Mouse (Mus musculus) forebrain, embryonic 14.5 days (tissue): Measurements from ENCODE around the gene Plxdc1. TPM values are rescaled to one million over a fixed set of nuclear protein-coding genes. Genes with fewer than 3 reads are reported as not detected.

Experiments used
- ATAC-seq: fragments of 200-750 bp; cut with Nextera tagmentation; 2 replicates; pipeline ENCODE4 v1.8.0; 2017; ENCODE audit warnings: mild to moderate bottlenecking, moderate library complexity
- DNase-seq: peaks from one replicate; pipeline ENCODE4 v3.0.0-alpha.2; 2015; ENCODE audit warnings: low spot score
- H3K27ac ChIP-seq: fragments of 300-500 bp; sonication (generic); 2 replicates; pipeline ENCODE4 v1.5.1; 2014; ENCODE audit warnings: low read depth, mild to moderate bottlenecking, control low read depth, low read length, moderate library complexity
- H3K27me3 ChIP-seq: fragments of 300-500 bp; sonication (generic); replicated peaks from 2 replicates; pipeline ENCODE4 v1.6.1; 2014; ENCODE audit warnings: low read length, control low read depth, mixed read lengths; ENCODE audit not compliant: control insufficient read depth, insufficient read depth
- H3K36me3 ChIP-seq: fragments of 300-500 bp; sonication (generic); 2 replicates; pipeline ENCODE4 v1.6.1; 2014; ENCODE audit warnings: low read length, control low read depth; ENCODE audit not compliant: control insufficient read depth, insufficient read depth
- H3K4me1 ChIP-seq: fragments of 300-500 bp; sonication (generic); 2 replicates; pipeline ENCODE4 v1.6.1; 2014; ENCODE audit warnings: antibody characterized with exemption, low read length, control low read depth; ENCODE audit not compliant: control insufficient read depth, insufficient read depth
- H3K4me2 ChIP-seq: fragments of 300-500 bp; sonication (generic); 2 replicates; pipeline ENCODE4 v1.6.1; 2014; ENCODE audit warnings: mild to moderate bottlenecking, control low read depth, low read length
- H3K4me3 ChIP-seq: fragments of 300-500 bp; sonication (generic); 2 replicates; pipeline ENCODE4 v1.5.1; 2014; ENCODE audit warnings: low read depth, low read length, control low read depth
- H3K9ac ChIP-seq: fragments of 300-500 bp; sonication (generic); 2 replicates; pipeline ENCODE4 v1.6.1; 2014; ENCODE audit warnings: mild to moderate bottlenecking, low read length, control low read depth, moderate library complexity
- H3K9me3 ChIP-seq: fragments of 300-500 bp; sonication (generic); replicated peaks from 2 replicates; pipeline ENCODE4 v1.6.1; 2016; ENCODE audit warnings: low read length, control low read depth, mixed read lengths; ENCODE audit not compliant: control insufficient read depth
- WGBS: fragments of 180-500 bp; shearing (Covaris S2); extraction: QIAGEN DNeasy Blood & Tissue Kit; methylation state at CpG from one replicate; pipeline ENCODE4 v1.1.7; 2014; 5-methylcytosine and 5-hydroxymethylcytosine counted together
- polyA plus RNA-seq: library from polyadenylated mRNA; unstranded; fragments of >200 nt; fragmentation: Nextera tagmentation; extraction: Ambion mirVana; gene quantifications from 2 replicates; pipeline ENCODE4 v1.2.1, GENCODE M21; 2014

Plxdc1 gene
- polyA plus RNA-seq, 1 experiment from 2014 or later: 0.48 TPM

DNA sequence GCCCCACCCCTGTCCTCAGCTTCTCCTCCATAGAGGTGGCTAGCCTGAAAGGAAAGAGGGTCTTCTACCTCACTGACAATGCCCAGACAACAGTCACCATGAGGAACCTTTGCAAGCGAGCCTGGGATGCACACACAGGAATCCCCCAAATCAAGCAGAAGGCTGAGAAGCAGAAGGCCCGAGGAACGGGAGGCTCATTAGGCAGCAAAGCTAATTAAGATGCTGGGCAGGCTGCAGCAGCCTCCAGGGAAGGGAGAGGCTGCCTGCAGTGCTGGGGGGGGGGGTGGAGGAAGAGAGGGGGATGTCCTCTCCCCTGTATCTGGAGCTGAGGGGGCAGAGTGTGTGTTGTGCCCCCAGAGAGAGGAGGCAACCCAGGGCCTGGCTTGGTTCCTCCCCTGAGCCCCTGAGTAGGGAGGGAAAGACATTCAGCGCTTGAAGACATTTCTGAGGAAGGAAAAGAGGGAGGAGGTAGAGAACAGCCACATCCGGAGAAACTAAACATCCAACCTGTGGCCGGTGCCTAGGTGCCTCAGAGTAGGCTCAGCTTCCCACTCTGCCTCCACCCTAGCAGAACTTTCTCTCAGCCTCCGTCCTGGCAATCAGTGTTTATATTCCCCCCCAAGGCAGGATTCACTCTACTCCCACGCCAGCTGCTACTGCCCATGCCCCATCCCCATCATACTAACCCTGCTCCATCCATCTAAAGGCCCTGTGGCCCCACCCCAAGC lies 33.8 kb upstream of the Plxdc1 start:
- peak; percentile 77 for DNase-seq
- H3K27ac ChIP-seq: peak overlapping the region; percentile 86

GRCm38 (mm10) chr11:98018858-98019641 lies 32.8 kb upstream of the Plxdc1 start:
- peak; percentile 38 for ATAC-seq
- peak; percentile 70 for DNase-seq
- H3K4me1 ChIP-seq: peaks cover 35% of the 10 kb centered on the region
- H3K9ac ChIP-seq: peak overlapping the region; percentile 53
- WGBS: 29% methylated on average over 10 of the region's 10 CpGs
- H3K36me3 ChIP-seq: peaks cover 41% of the 10 kb centered on the region
- H3K4me3 ChIP-seq: 0 out of 2 replicates have a peak overlapping the region, but pooled peaks have one; percentile 4
- no peaks in the 10 kb centered on the region for H3K27me3 ChIP-seq
- peak overlapping the region; percentile 57 for H3K4me2 ChIP-seq
- H3K9me3 ChIP-seq: no peaks in the 10 kb centered on the region
- peak overlapping the region; percentile 86 for H3K27ac ChIP-seq

More for the DNA sequence above, 33.8 kb upstream of the Plxdc1 start:
- Histone ChIP-seq H3K27me3 (no peaks in the 10 kb centered on the region), H3K9ac (peak overlapping the region; percentile 53), H3K9me3 (no peaks in the 10 kb centered on the region), H3K36me3 (peaks cover 33% of the 10 kb centered on the region), H3K4me2 (peak overlapping the region; percentile 57), H3K4me1 (peaks cover 35% of the 10 kb centered on the region), H3K4me3 (peak overlapping the region; percentile 4; the same call in 1 of the 2 replicates)
- WGBS: 10% methylated on average over 8 of the region's 8 CpGs
- ATAC-seq: peak; percentile 33; the same call in 1 of the 2 replicates

DNA sequence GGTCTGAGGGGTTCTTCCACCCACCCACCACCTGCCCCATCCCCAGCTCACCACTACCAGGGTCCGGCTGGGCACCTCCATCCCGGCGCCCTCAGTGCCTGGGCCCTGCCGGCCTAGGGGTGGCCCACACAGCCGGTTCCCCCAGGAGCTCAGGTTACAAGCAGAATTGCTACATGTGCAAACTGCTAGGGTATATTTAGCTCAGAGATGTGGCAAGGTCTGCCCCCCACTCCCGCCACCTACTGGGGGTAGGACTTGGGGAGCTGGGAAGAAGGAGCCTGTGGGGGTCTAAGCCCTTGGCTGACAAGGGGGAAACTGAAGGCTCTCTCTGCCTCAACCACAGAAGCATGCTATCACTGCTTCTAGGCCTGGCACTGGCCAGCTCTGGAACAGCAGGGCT lies 32.0 kb upstream of the Plxdc1 start:
- Histone ChIP-seq H3K27me3 (no peaks in the 10 kb centered on the region), H3K9me3 (no peaks in the 10 kb centered on the region), H3K4me3 (no peak overlapping the region), H3K36me3 (peaks cover 42% of the 10 kb centered on the region), H3K4me1 (peaks cover 32% of the 10 kb centered on the region), H3K27ac (no peak overlapping the region), H3K9ac (peak overlapping the region; percentile 17; the same call in 1 of the 2 replicates), H3K4me2 (no peak overlapping the region)
- ATAC-seq (no peak), DNase-seq (no peak)
- WGBS: 72% methylated on average over 6 of the region's 6 CpGs

DNA sequence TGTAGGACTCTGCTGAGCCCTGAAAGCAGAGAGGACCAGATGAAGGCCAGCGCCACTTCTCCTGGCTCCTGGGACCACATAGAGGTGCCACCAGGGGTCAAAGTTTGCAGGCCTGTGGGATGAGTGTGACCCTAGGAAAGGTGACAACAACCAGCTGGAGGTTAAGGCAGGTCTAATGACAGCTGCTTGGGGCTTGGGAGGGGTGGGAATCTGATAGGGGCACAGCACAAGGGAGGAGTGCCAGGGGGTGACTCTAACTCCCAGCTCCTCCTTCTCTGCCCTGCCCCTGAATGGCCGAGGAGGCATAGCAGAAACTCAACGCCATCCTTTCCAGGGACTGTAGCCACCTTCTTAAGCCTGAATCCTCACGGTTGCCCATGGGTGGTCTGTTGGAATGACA lies 30.6 kb upstream of the Plxdc1 start:
- Histone ChIP-seq H3K27ac (no peak overlapping the region), H3K4me3 (no peak overlapping the region), H3K36me3 (peaks cover 48% of the 10 kb centered on the region), H3K27me3 (no peaks in the 10 kb centered on the region), H3K9me3 (no peaks in the 10 kb centered on the region), H3K9ac (no peak overlapping the region), H3K4me2 (no peak overlapping the region), H3K4me1 (peaks cover 29% of the 10 kb centered on the region)
- no peak for DNase-seq
- 90% methylated on average over 4 of the region's 4 CpGs for WGBS
- ATAC-seq: no peak

- Histone ChIP-seq H3K9ac (no peak overlapping the region), H3K4me1 (peaks cover 25% of the 10 kb centered on the region), H3K36me3 (peaks cover 54% of the 10 kb centered on the region), H3K27ac (no peak overlapping the region), H3K27me3 (no peaks in the 10 kb centered on the region), H3K9me3 (no peaks in the 10 kb centered on the region), H3K4me2 (no peak overlapping the region), H3K4me3 (no peak overlapping the region)
- no peak for ATAC-seq
- WGBS: 96% methylated on average over 5 of the region's 5 CpGs
- DNase-seq: no peak
Observed at GRCm38 (mm10) chr11:98016177-98016576, 29.9 kb upstream of the Plxdc1 start.

DNA sequence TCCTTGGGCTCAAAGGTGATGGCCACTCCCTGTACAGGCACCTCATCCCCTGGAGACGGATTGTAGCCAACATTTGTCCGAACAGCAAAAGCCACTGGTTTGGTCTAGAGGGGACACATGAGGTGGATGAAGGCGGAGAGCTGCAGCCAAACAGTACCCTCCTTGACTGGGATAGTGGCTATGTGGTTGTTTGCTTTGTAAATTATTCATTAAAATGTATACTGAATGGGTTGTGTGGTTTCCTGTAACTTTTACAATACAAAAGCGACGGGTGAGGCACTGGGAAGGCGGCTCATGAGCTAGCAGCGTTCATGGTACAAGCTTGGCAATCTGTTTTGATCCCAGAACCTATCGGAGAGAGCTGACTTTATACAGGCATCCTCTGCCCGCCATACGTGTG lies 26.6 kb upstream of the Plxdc1 start:
- H3K4me2 ChIP-seq: no peak overlapping the region
- H3K4me1 ChIP-seq: no peaks in the 10 kb centered on the region
- H3K4me3 ChIP-seq: no peak overlapping the region
- H3K9me3 ChIP-seq: no peaks in the 10 kb centered on the region
- 84% methylated on average over 10 of the region's 10 CpGs for WGBS
- peaks cover 81% of the 10 kb centered on the region for H3K36me3 ChIP-seq
- H3K27ac ChIP-seq: no peak overlapping the region
- no peaks in the 10 kb centered on the region for H3K27me3 ChIP-seq
- ATAC-seq (no peak), DNase-seq (no peak)
- no peak overlapping the region for H3K9ac ChIP-seq

DNA sequence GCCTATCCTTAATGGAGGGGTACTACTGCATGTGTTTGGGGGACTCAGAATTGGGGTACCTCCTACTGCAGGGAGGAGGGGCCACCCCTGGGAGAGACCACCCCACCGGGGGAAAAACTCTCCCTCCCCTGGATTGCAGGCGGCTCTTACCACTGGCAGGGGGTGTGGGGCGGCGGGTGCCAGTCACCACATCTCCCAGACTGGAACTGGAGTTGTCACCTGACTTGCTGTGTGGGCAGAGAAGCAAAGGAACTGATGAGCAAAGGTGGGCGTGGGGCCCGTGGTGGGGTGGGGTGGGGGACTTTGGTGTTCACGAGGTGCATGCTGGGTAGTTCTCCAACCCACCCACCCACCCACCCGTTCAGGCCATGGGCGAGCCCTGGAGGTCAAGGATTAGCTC lies 25.5 kb upstream of the Plxdc1 start:
- no peak overlapping the region for H3K4me2 ChIP-seq
- DNase-seq (no peak), ATAC-seq (no peak)
- no peak overlapping the region for H3K9ac ChIP-seq
- no peaks in the 10 kb centered on the region for H3K4me1 ChIP-seq
- peaks cover 75% of the 10 kb centered on the region for H3K36me3 ChIP-seq
- H3K27ac ChIP-seq: no peak overlapping the region
- no peak overlapping the region for H3K4me3 ChIP-seq
- no peaks in the 10 kb centered on the region for H3K27me3 ChIP-seq
- H3K9me3 ChIP-seq: no peaks in the 10 kb centered on the region
- 80% methylated on average over 9 of the region's 9 CpGs for WGBS

GRCm38 (mm10) chr11:98008087-98008486 lies 21.8 kb upstream of the Plxdc1 start:
- Histone ChIP-seq H3K27me3 (no peaks in the 10 kb centered on the region), H3K4me3 (no peak overlapping the region), H3K4me1 (peaks cover 8% of the 10 kb centered on the region), H3K27ac (no peak overlapping the region), H3K9me3 (no peaks in the 10 kb centered on the region), H3K4me2 (no peak overlapping the region), H3K9ac (no peak overlapping the region), H3K36me3 (peaks cover 77% of the 10 kb centered on the region)
- no peak for DNase-seq
- no peak for ATAC-seq
- 85% methylated on average over 11 of the region's 11 CpGs for WGBS

- no peak overlapping the region for H3K4me2 ChIP-seq
- no peak overlapping the region for H3K4me3 ChIP-seq
- H3K27ac ChIP-seq: no peak overlapping the region
- H3K4me1 ChIP-seq: peaks cover 15% of the 10 kb centered on the region
- ATAC-seq (no peak), DNase-seq (no peak)
- WGBS: 86% methylated on average over 10 of the region's 10 CpGs
- no peak overlapping the region for H3K9ac ChIP-seq
- H3K9me3 ChIP-seq: no peaks in the 10 kb centered on the region
- peaks cover 64% of the 10 kb centered on the region for H3K36me3 ChIP-seq
- peaks cover 3% of the 10 kb centered on the region; the same call in 1 of the 2 replicates for H3K27me3 ChIP-seq
Observed at GRCm38 (mm10) chr11:98005686-98006085, 19.4 kb upstream of the Plxdc1 start.
